Mouse (Mus musculus) heart, postnatal 0 days (tissue): ENCODE results near the gene Tfdp2. TPM values are rescaled to one million over a fixed set of nuclear protein-coding genes. Genes with fewer than 3 reads are reported as not detected.

Experiments
- ATAC-seq: fragments of 200-750 bp; cut with Nextera tagmentation; 2 replicates; pipeline ENCODE4 v1.8.0; 2017; ENCODE audit warnings: low read depth, moderate number of reproducible peaks, moderate library complexity; ENCODE audit not compliant: insufficient read depth
- DNase-seq: peaks from one replicate; pipeline ENCODE4 v3.0.0-alpha.2; 2016; ENCODE audit warnings: low spot score
- H3K27ac ChIP-seq: fragments of 300-500 bp; sonication (generic); 2 replicates; pipeline ENCODE4 v1.5.1; 2014; ENCODE audit warnings: low read depth, mild to moderate bottlenecking
- H3K27me3 ChIP-seq: fragments of 300-500 bp; sonication (generic); 2 replicates; pipeline ENCODE4 v1.6.1; 2014; ENCODE audit warnings: low read length, mixed read lengths; ENCODE audit not compliant: control insufficient read depth, insufficient read depth
- H3K36me3 ChIP-seq: fragments of 300-500 bp; sonication (generic); replicated peaks from 2 replicates; pipeline ENCODE4 v1.6.1; 2014; ENCODE audit warnings: low read length, mixed read lengths; ENCODE audit not compliant: control insufficient read depth, insufficient read depth
- H3K4me1 ChIP-seq: fragments of 300-500 bp; sonication (generic); 2 replicates; pipeline ENCODE4 v1.6.1; 2014; ENCODE audit warnings: antibody characterized with exemption; ENCODE audit not compliant: control insufficient read depth, insufficient read depth
- H3K4me2 ChIP-seq: fragments of 300-500 bp; sonication (generic); 2 replicates; pipeline ENCODE4 v1.6.1; 2014; ENCODE audit warnings: low read depth, mild to moderate bottlenecking, low read length, moderate library complexity
- H3K4me3 ChIP-seq: fragments of 300-500 bp; sonication (generic); 2 replicates; pipeline ENCODE4 v1.5.1; 2014; ENCODE audit warnings: low read depth, low read length
- H3K9ac ChIP-seq: fragments of 300-500 bp; sonication (generic); replicated peaks from 2 replicates; pipeline ENCODE4 v1.6.1; 2014; ENCODE audit warnings: low read depth, low read length, mixed read lengths
- H3K9me3 ChIP-seq: fragments of 300-500 bp; sonication (generic); replicated peaks from 2 replicates; pipeline ENCODE4 v1.6.1; 2016; ENCODE audit warnings: low read length; ENCODE audit not compliant: control insufficient read depth
- CTCF ChIP-seq: IDR thresholded peaks from 2 replicates; pipeline ENCODE4 v1.5.1; 2016; ENCODE audit warnings: antibody characterized with exemption, control low read depth, low read depth
- EP300 ChIP-seq: IDR thresholded peaks from 2 replicates; pipeline ENCODE4 v1.6.1; 2016; ENCODE audit warnings: antibody characterized with exemption, low read depth
- WGBS: fragments of 180-500 bp; shearing (Covaris S2); extraction: QIAGEN DNeasy Blood & Tissue Kit; methylation state at CpG from one replicate; pipeline ENCODE4 v1.1.7; 2014; 5-methylcytosine and 5-hydroxymethylcytosine counted together
- polyA plus RNA-seq: library from polyadenylated mRNA; unstranded; fragments of >200 nt; fragmentation: Nextera tagmentation; extraction: Ambion mirVana; gene quantifications from 2 replicates; pipeline ENCODE4 v1.2.1, GENCODE M21; 2015
- total RNA-seq: library from RNA; depleted of rRNA; stranded (reverse); fragments of >200 nt; gene quantifications from 2 replicates; pipeline ENCODE4 v1.2.3, GENCODE M21; 2014; ENCODE audit warnings: low replicate concordance

Gene Tfdp2
- total and polyA plus RNA-seq, 2 experiments from 2014 or later, result 32.5 to 33.4 TPM

GRCm38 (mm10) chr9:96196636-96197181 lies 634 bp downstream of the Tfdp2 start:
- peak overlapping the region; percentile 76 for H3K9ac ChIP-seq
- peak overlapping the region; percentile 72 for H3K4me3 ChIP-seq
- DNase-seq (peak; percentile 56), ATAC-seq (peak; percentile 19; the same call in 1 of the 2 replicates)
- H3K4me1 ChIP-seq, result peaks cover 9% of the 10 kb centered on the region
- TF ChIP-seq EP300 (no peak; the same call in 1 of the 2 replicates), CTCF (no peak)
- 1% methylated on average over 20 of the region's 20 CpGs for WGBS
- no peaks in the 10 kb centered on the region for H3K9me3 ChIP-seq
- H3K4me2 ChIP-seq, result peak overlapping the region; percentile 90
- H3K36me3 ChIP-seq, result no peaks in the 10 kb centered on the region
- no peaks in the 10 kb centered on the region for H3K27me3 ChIP-seq
- peak overlapping the region; percentile 92 for H3K27ac ChIP-seq

GRCm38 (mm10) chr9:96197806-96198205 lies 1.7 kb downstream of the Tfdp2 start:
- Histone ChIP-seq H3K27ac (peak overlapping the region; percentile 92), H3K27me3 (no peaks in the 10 kb centered on the region), H3K9ac (peak overlapping the region; percentile 76), H3K4me3 (peak overlapping the region; percentile 72), H3K4me1 (peaks cover 9% of the 10 kb centered on the region), H3K9me3 (no peaks in the 10 kb centered on the region), H3K36me3 (no peaks in the 10 kb centered on the region), H3K4me2 (peak overlapping the region; percentile 90)
- no peak; the same call in 1 of the 2 replicates for TF ChIP-seq EP300
- peak; percentile 61 for DNase-seq
- peak; percentile 22; the same call in 1 of the 2 replicates for ATAC-seq
- 51% methylated on average over 9 of the region's 9 CpGs for WGBS

- Histone ChIP-seq H3K4me2 (no peak overlapping the region), H3K4me1 (no peaks in the 10 kb centered on the region), H3K9me3 (no peaks in the 10 kb centered on the region), H3K4me3 (no peak overlapping the region), H3K27ac (no peak overlapping the region), H3K36me3 (peaks cover 18% of the 10 kb centered on the region; the same call in 1 of the 2 replicates), H3K9ac (no peak overlapping the region), H3K27me3 (no peaks in the 10 kb centered on the region)
- WGBS, result 97% methylated on average over 3 of the region's 3 CpGs
- no peak for TF ChIP-seq EP300
- no peak for TF ChIP-seq CTCF
- ATAC-seq (no peak), DNase-seq (no peak)
These were observed 7.6 kb downstream of the Tfdp2 start for GRCm38 (mm10) chr9:96203663-96204062.

GRCm38 (mm10) chr9:96207428-96207827 lies 11.4 kb downstream of the Tfdp2 start:
- TF ChIP-seq EP300 (no peak), CTCF (no peak)
- Histone ChIP-seq H3K4me2 (no peak overlapping the region), H3K4me3 (no peak overlapping the region), H3K36me3 (peaks cover 18% of the 10 kb centered on the region; the same call in 1 of the 2 replicates), H3K9me3 (no peaks in the 10 kb centered on the region), H3K9ac (no peak overlapping the region), H3K4me1 (no peaks in the 10 kb centered on the region), H3K27me3 (no peaks in the 10 kb centered on the region), H3K27ac (no peak overlapping the region)
- ATAC-seq (no peak), DNase-seq (no peak)
- 88% methylated on average over 3 of the region's 3 CpGs for WGBS

- ATAC-seq (no peak), DNase-seq (peak; percentile 10)
- H3K27me3 ChIP-seq, result no peaks in the 10 kb centered on the region
- no peak overlapping the region for H3K4me3 ChIP-seq
- no peaks in the 10 kb centered on the region for H3K36me3 ChIP-seq
- H3K9me3 ChIP-seq, result no peaks in the 10 kb centered on the region
- H3K4me1 ChIP-seq, result no peaks in the 10 kb centered on the region
- WGBS, result 84% methylated on average over 3 of the region's 3 CpGs
- H3K4me2 ChIP-seq, result no peak overlapping the region
- H3K9ac ChIP-seq, result no peak overlapping the region
- H3K27ac ChIP-seq, result no peak overlapping the region
- TF ChIP-seq CTCF (no peak), EP300 (no peak)
These were observed 17.1 kb downstream of the Tfdp2 start for GRCm38 (mm10) chr9:96213036-96213645.

GRCm38 (mm10) chr9:96214171-96214570 lies 18.1 kb downstream of the Tfdp2 start:
- DNase-seq (no peak), ATAC-seq (no peak)
- Histone ChIP-seq H3K36me3 (no peaks in the 10 kb centered on the region), H3K9ac (no peak overlapping the region), H3K4me2 (no peak overlapping the region), H3K9me3 (no peaks in the 10 kb centered on the region), H3K4me3 (no peak overlapping the region), H3K27me3 (no peaks in the 10 kb centered on the region), H3K27ac (no peak overlapping the region), H3K4me1 (no peaks in the 10 kb centered on the region)
- 89% methylated on average over 2 of the region's 2 CpGs for WGBS
- TF ChIP-seq EP300 (no peak), CTCF (no peak)
